Mouse (Mus musculus) activated CD4-positive, CD25-positive, alpha-beta regulatory T cell, adult 9 weeks (primary cell): ENCODE results near the gene BC034090. TPM values are rescaled to one million over a fixed set of nuclear protein-coding genes. Genes with fewer than 3 reads are reported as not detected.

Experiments
- polyA plus RNA-seq: library from polyadenylated mRNA; unstranded; fragments of 100-300 nt; shearing (Covaris generic); gene quantifications from one replicate; pipeline ENCODE4 v1.2.1, GENCODE M21; 2017

BC034090 gene
- 2.0 TPM for polyA plus RNA-seq

GRCm38 (mm10) chr1:155243797-155244770 is at the start of gene BC034090:
Gene BC034090, minus strand, starts transcription at chr1:155244444.

Other genes with a start within 250 kb of the BC034090 start
- gene Ier5, start 144.8 kb downstream of the BC034090 start, polyA plus RNA-seq = 10.5 TPM
- 23.6 TPM for gene Mr1, start 97.6 kb downstream of the BC034090 start, polyA plus RNA-seq
- 62.9 TPM for gene Stx6, start 85.7 kb downstream of the BC034090 start, polyA plus RNA-seq
- 44.2 TPM for gene Xpr1, start 173.0 kb upstream of the BC034090 start, polyA plus RNA-seq